Mouse (Mus musculus): ENCODE measurements at regions not wholly inside any gene's neighbourhood (a gene's known extent, or its start where the extent isn't known, plus 50 kb on each side); places are given as distances from the start of the nearest gene placed in this dataset.

GRCm38 (mm10) chr5:119615681-119616080 is 54.8 kb upstream of the Tbx3 start:
- no peak for DNase-seq (ENCODE audit: low spot score)

GRCm38 (mm10) chr5:119617856-119618255 is 52.6 kb upstream of the Tbx3 start:
- DNase-seq (ENCODE audit: low spot score): no peak

DNA sequence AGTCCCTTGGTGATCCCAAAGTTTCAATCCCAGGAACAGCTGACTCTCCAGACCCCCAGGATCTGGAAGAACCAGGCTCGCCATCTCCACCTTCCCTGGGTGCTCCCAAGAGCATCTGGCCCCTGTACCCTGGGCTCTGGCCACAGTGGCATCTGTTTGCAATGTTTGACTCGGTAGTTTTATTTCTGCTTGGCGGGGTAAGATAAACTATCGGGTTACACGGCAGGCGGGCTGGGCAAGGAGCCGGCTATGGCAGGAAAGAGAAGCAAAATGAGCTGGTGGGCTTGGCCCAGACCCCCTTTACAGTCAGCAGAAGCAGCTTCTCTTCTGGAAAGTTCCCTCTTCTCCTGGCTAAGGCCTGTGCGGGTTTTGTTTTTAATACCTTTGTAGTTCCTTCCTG is 50.6 kb upstream of the Tbx3 start:
- no peak for DNase-seq (ENCODE audit: low spot score)
